Mouse (Mus musculus) ES-Bruce4 (cell line): Measurements from ENCODE around the gene Nfkbie. TPM values are rescaled to one million over a fixed set of nuclear protein-coding genes. Genes with fewer than 3 reads are reported as not detected.

Source experiments
- H3K27ac ChIP-seq: 2 replicates; pipeline ENCODE4 v1.5.1; 2012; ENCODE audit warnings: low read length, inconsistent platforms; ENCODE audit not compliant: insufficient read depth
- H3K27me3 ChIP-seq: 2 replicates; pipeline ENCODE4 v1.6.1; 2012; ENCODE audit warnings: mild to moderate bottlenecking, low read length, inconsistent platforms; ENCODE audit not compliant: control insufficient read depth, poor library complexity, insufficient read depth, severe bottlenecking
- H3K36me3 ChIP-seq: 2 replicates; pipeline ENCODE4 v1.6.1; 2012; ENCODE audit warnings: inconsistent platforms, mild to moderate bottlenecking, low read length, moderate library complexity; ENCODE audit not compliant: control insufficient read depth, poor library complexity, insufficient read depth, severe bottlenecking
- H3K4me1 ChIP-seq: one replicate; pipeline ENCODE4 v1.8.1; 2011; ENCODE audit warnings: low read length; ENCODE audit not compliant: control insufficient read depth, insufficient read depth
- H3K4me3 ChIP-seq: 2 replicates; pipeline ENCODE4 v1.5.1; 2011; ENCODE audit warnings: low read depth, mild to moderate bottlenecking, low read length
- H3K9ac ChIP-seq: 2 replicates; pipeline ENCODE4 v1.6.1; 2012; ENCODE audit warnings: low read depth, mild to moderate bottlenecking, inconsistent platforms; ENCODE audit not compliant: poor library complexity, severe bottlenecking
- H3K9me3 ChIP-seq: replicated peaks from 2 replicates; pipeline ENCODE4 v1.6.1; 2012; ENCODE audit warnings: mild to moderate bottlenecking, low read length, inconsistent platforms; ENCODE audit not compliant: control insufficient read depth, poor library complexity, insufficient read depth, severe bottlenecking
- CTCF ChIP-seq: IDR thresholded peaks from one replicate; pipeline ENCODE4 v1.8.1; 2011; ENCODE audit warnings: low read depth, low read length
- EP300 ChIP-seq: IDR thresholded peaks from 2 replicates; pipeline ENCODE4 v1.6.1; 2011; ENCODE audit warnings: low read depth, low read length; ENCODE audit not compliant: insufficient read depth
- POLR2A ChIP-seq: IDR thresholded peaks from one replicate; pipeline ENCODE4 v1.8.1; 2011; ENCODE audit warnings: low read length; ENCODE audit not compliant: insufficient read depth
- polyA plus RNA-seq: library from polyadenylated mRNA; stranded (reverse); fragments of >200 nt; gene quantifications from 2 replicates; pipeline ENCODE4 v1.2.4, GENCODE M21; 2011; ENCODE audit warnings: low read depth; ENCODE audit not compliant: missing spikeins, insufficient read depth, insufficient read length

Nfkbie gene
- polyA plus RNA-seq, 1 experiment = 2.7 TPM

- Histone ChIP-seq H3K27ac (no peak overlapping the region), H3K9me3 (no peaks in the 10 kb centered on the region), H3K4me1 (peaks cover 3% of the 10 kb centered on the region), H3K27me3 (no peaks in the 10 kb centered on the region), H3K4me3 (no peak overlapping the region), H3K36me3 (peaks cover 36% of the 10 kb centered on the region), H3K9ac (no peak overlapping the region)
- TF ChIP-seq POLR2A (no peak), CTCF (no peak), EP300 (no peak)
Observed at GRCm38 (mm10) chr17:45590410-45590809, 34.9 kb downstream of the Nfkbie start.

GRCm38 (mm10) chr17:45591701-45592605 lies 36.5 kb downstream of the Nfkbie start:
- Histone ChIP-seq H3K36me3 (peaks cover 32% of the 10 kb centered on the region), H3K9ac (peak overlapping the region; percentile 75; the same call in 1 of the 2 replicates), H3K27me3 (no peaks in the 10 kb centered on the region), H3K4me3 (peak overlapping the region; percentile 40), H3K9me3 (no peaks in the 10 kb centered on the region), H3K4me1 (peaks cover 3% of the 10 kb centered on the region), H3K27ac (0 out of 2 replicates have a peak overlapping the region, but pooled peaks have one; percentile 16)
- TF ChIP-seq POLR2A (no peak), EP300 (peak; percentile 72), CTCF (no peak)

GRCm38 (mm10) chr17:45592606-45593431 lies 37.3 kb downstream of the Nfkbie start:
- no peak for TF ChIP-seq CTCF
- peaks cover 25% of the 10 kb centered on the region for H3K36me3 ChIP-seq
- H3K9me3 ChIP-seq = no peaks in the 10 kb centered on the region
- H3K27ac ChIP-seq = no peak overlapping the region
- H3K27me3 ChIP-seq = no peaks in the 10 kb centered on the region
- peak overlapping the region; percentile 75 for H3K9ac ChIP-seq
- H3K4me1 ChIP-seq = peaks cover 3% of the 10 kb centered on the region
- peak overlapping the region; percentile 65 for H3K4me3 ChIP-seq

GRCm38 (mm10) chr17:45593479-45593878 lies 38.0 kb downstream of the Nfkbie start:
- TF ChIP-seq POLR2A (no peak), EP300 (peak; percentile 55; the same call in 1 of the 2 replicates), CTCF (peak; percentile 31)
- peak overlapping the region; percentile 65 for H3K4me3 ChIP-seq
- peak overlapping the region; percentile 75 for H3K9ac ChIP-seq
- no peaks in the 10 kb centered on the region for H3K27me3 ChIP-seq
- H3K36me3 ChIP-seq = peaks cover 20% of the 10 kb centered on the region
- no peak overlapping the region for H3K27ac ChIP-seq
- H3K4me1 ChIP-seq = peaks cover 3% of the 10 kb centered on the region
- no peaks in the 10 kb centered on the region for H3K9me3 ChIP-seq

- H3K27me3 ChIP-seq = no peaks in the 10 kb centered on the region
- TF ChIP-seq POLR2A = no peak
- TF ChIP-seq EP300 = no peak
- no peak for TF ChIP-seq CTCF
- H3K4me1 ChIP-seq = peaks cover 3% of the 10 kb centered on the region
- H3K27ac ChIP-seq = no peak overlapping the region
- H3K9ac ChIP-seq = peak overlapping the region; percentile 75
- H3K36me3 ChIP-seq = peaks cover 13% of the 10 kb centered on the region
- no peaks in the 10 kb centered on the region for H3K9me3 ChIP-seq
- H3K4me3 ChIP-seq = peak overlapping the region; percentile 65
Observed at GRCm38 (mm10) chr17:45594195-45594594, 38.7 kb downstream of the Nfkbie start.
